Mouse (Mus musculus) G1E (cell line): ENCODE measurements around the gene Kank2.

Experiments
- CTCF ChIP-seq: IDR thresholded peaks from 2 replicates; pipeline ENCODE4 v1.5.1; 2012; ENCODE audit warnings: low read depth, low read length, inconsistent platforms, mixed read lengths
- GATA1 ChIP-seq: IDR thresholded peaks from 2 replicates; pipeline ENCODE4 v1.6.1; 2012; ENCODE audit warnings: borderline replicate concordance, low read length, inconsistent platforms, mixed read lengths
- TAL1 ChIP-seq: conservative IDR thresholded peaks from 2 replicates; pipeline ENCODE4 v1.6.1; 2012; ENCODE audit warnings: low read depth, low read length, inconsistent platforms, mixed read lengths

DNA sequence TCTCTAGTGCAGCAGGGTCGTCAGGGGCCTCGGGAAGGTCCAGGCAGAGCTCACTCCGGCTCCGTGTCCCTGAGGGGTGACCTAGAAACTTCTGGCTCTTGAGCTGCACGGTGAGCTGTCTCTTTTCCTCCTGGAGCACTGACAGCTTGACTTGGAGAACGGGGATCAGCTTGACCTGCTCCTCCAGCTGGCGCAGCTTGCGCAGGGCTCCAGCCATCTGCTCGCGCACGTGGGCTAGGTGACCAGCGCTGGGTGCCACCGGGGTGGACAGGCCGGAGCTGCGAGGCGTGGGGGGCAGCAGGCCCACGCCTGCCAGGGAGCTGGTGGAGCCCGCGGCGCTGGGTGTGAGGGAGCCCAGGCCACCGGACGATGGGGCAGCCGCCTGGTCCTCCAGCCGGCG is 3.6 kb downstream of the Kank2 start:
- TF ChIP-seq CTCF = no peak
- TF ChIP-seq GATA1 = no peak
- no peak for TF ChIP-seq TAL1
